Mouse (Mus musculus) olfactory bulb, adult 2 months (tissue): ENCODE results near the gene Sema4b. TPM values are rescaled to one million over a fixed set of nuclear protein-coding genes. Genes with fewer than 3 reads are reported as not detected.
A peak's percentile ranks its signal among the peaks of the same experiment; 100 is the strongest.

Source experiments
- H3K27ac ChIP-seq: fragments of 200-500 bp; 2 replicates; pipeline ENCODE4 v1.5.1; 2012; ENCODE audit warnings: low read depth, low read length; ENCODE audit not compliant: insufficient read depth
- H3K4me1 ChIP-seq: fragments of 200-500 bp; 2 replicates; pipeline ENCODE4 v1.6.1; 2012; ENCODE audit warnings: low read length; ENCODE audit not compliant: control insufficient read depth, insufficient read depth
- H3K4me3 ChIP-seq: fragments of 200-500 bp; 2 replicates; pipeline ENCODE4 v1.5.1; 2012; ENCODE audit warnings: mild to moderate bottlenecking, low read depth, low read length, moderate library complexity; ENCODE audit not compliant: insufficient read depth
- CTCF ChIP-seq: fragments of 200-500 bp; IDR thresholded peaks from 2 replicates; pipeline ENCODE4 v1.5.1; 2012; ENCODE audit warnings: low read depth, mild to moderate bottlenecking, low read length, moderate library complexity; ENCODE audit not compliant: insufficient read depth
- POLR2A ChIP-seq: fragments of 200-500 bp; IDR thresholded peaks from 2 replicates; pipeline ENCODE4 v1.6.1; 2012; ENCODE audit warnings: mild to moderate bottlenecking, low read depth, low read length, moderate library complexity; ENCODE audit not compliant: insufficient read depth
- WGBS: fragments of 180-500 bp; shearing (Covaris S2); methylation state at CpG from one replicate; pipeline ENCODE4 v1.1.7; 2018; 5-methylcytosine and 5-hydroxymethylcytosine counted together
- polyA plus RNA-seq: library from polyadenylated mRNA; stranded (reverse); fragments of >200 nt; gene quantifications from 2 replicates; pipeline ENCODE4 v1.2.4, GENCODE M21; 2012; ENCODE audit warnings: low replicate concordance; ENCODE audit not compliant: missing spikeins, insufficient read depth, insufficient read length

The Sema4b gene
- polyA plus RNA-seq, 1 experiment = not detected

DNA sequence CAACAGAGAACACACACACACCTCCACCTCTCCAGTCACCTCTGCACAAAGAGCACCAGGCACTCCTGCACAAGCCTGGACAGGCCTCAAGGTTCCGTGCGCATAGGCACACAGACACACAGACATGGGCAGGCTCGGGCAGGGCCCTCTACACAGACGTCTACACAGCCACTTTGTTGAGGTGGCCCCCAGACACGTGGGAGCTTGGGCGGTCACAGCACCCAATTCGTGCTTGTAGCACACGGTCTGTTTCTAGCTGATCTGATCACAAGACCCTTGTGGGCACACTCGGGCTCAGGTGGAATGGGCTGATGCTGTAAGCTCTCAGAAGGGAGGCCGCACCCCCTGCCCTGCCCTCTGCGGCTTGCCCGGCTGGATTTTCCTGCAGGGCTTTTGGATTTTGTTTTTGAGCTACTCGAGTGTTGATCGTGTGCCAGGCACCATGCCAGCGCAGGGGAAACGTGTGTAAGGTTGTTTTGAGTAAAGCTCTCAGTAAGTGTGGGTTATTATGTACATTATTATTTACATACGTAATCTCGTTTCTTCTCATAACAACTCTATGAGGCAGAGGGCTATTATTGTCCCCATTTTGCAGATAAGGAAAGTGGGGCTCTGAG is 21.5 kb downstream of the Sema4b start:
- peaks cover 46% of the 10 kb centered on the region for H3K4me1 ChIP-seq
- H3K27ac ChIP-seq = no peak overlapping the region
- no peak overlapping the region for H3K4me3 ChIP-seq
- 57% methylated on average over 18 of the region's 18 CpGs for WGBS
- TF ChIP-seq POLR2A (no peak), CTCF (no peak)

GRCm38 (mm10) chr7:80208738-80209430 is 22.2 kb downstream of the Sema4b start:
- H3K4me3 ChIP-seq = no peak overlapping the region
- 53% methylated on average over 10 of the region's 10 CpGs for WGBS
- no peak overlapping the region for H3K27ac ChIP-seq
- TF ChIP-seq POLR2A = no peak
- no peak for TF ChIP-seq CTCF
- peaks cover 40% of the 10 kb centered on the region for H3K4me1 ChIP-seq

- no peak for TF ChIP-seq POLR2A
- no peak for TF ChIP-seq CTCF
- no peak overlapping the region for H3K27ac ChIP-seq
- H3K4me3 ChIP-seq = no peak overlapping the region
- peaks cover 40% of the 10 kb centered on the region for H3K4me1 ChIP-seq
- 79% methylated on average over 6 of the region's 6 CpGs for WGBS
Measured at GRCm38 (mm10) chr7:80209669-80210068, 23.0 kb downstream of the Sema4b start.

DNA sequence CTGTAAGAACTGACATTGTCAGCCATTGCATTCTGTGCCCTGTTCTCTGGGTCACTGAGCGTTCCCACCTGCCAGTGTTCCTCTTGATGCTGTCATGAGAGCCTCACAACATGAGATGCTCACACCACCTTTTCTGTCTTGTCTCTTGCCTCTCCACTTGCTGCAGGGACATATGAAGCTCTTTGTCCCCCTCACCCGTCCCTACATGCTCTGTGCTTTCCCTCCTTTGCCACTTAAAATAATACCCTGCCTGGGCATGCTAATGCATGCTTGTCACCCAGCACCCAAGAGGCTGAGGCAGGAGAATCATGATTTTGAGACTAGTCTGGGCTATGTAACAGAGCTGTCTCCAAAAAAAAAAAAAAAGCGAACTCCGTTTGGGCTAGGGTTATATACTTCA is 24.3 kb downstream of the Sema4b start:
- WGBS = 73% methylated on average over 4 of the region's 4 CpGs

GRCm38 (mm10) chr7:80213604-80214003 is 27.0 kb downstream of the Sema4b start:
- 81% methylated on average over 7 of the region's 7 CpGs for WGBS
- TF ChIP-seq CTCF (no peak), POLR2A (no peak)
- H3K4me1 ChIP-seq = peaks cover 20% of the 10 kb centered on the region
- H3K4me3 ChIP-seq = no peak overlapping the region
- H3K27ac ChIP-seq = no peak overlapping the region

More for the DNA sequence above, 24.3 kb downstream of the Sema4b start:
- TF ChIP-seq CTCF (no peak), POLR2A (no peak)
- Histone ChIP-seq H3K4me3 (no peak overlapping the region), H3K27ac (no peak overlapping the region), H3K4me1 (peaks cover 38% of the 10 kb centered on the region)

GRCm38 (mm10) chr7:80214459-80214858 is 27.8 kb downstream of the Sema4b start:
- peaks cover 13% of the 10 kb centered on the region for H3K4me1 ChIP-seq
- H3K27ac ChIP-seq = no peak overlapping the region
- no peak for TF ChIP-seq POLR2A
- TF ChIP-seq CTCF = no peak
- H3K4me3 ChIP-seq = no peak overlapping the region
- 78% methylated on average over 8 of the region's 8 CpGs for WGBS

- 34% methylated on average over 4 of the region's 4 CpGs for WGBS
- no peak overlapping the region for H3K4me3 ChIP-seq
- H3K27ac ChIP-seq = no peak overlapping the region
- no peak for TF ChIP-seq POLR2A
- TF ChIP-seq CTCF = peak; percentile 66
- H3K4me1 ChIP-seq = peaks cover 10% of the 10 kb centered on the region
Measured at GRCm38 (mm10) chr7:80215398-80215797, 28.8 kb downstream of the Sema4b start.

GRCm38 (mm10) chr7:80216566-80216965 is 29.9 kb downstream of the Sema4b start:
- no peak overlapping the region for H3K4me3 ChIP-seq
- 0 out of 2 replicates have a peak, but pooled peaks cover 7% of the 10 kb centered on the region for H3K4me1 ChIP-seq
- TF ChIP-seq POLR2A = no peak
- 32% methylated on average over 8 of the region's 8 CpGs for WGBS
- peak overlapping the region; percentile 50; the same call in 1 of the 2 replicates for H3K27ac ChIP-seq

DNA sequence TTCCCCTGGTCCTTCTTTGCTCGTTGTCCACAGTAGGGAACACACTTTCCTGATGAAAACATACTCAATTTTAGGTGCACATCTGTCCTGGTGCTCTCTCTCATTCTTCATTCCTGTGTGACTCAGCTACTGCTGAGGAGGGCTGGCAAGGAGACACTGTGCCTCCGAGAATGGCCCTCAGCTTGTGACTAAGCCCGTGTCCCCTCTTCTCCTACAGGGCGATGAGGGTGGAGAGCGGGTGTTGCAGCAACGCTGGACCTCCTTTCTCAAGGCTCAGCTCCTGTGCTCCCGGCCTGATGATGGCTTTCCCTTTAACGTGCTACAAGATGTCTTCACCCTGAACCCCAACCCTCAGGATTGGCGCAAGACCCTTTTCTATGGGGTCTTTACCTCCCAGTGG is 32.0 kb downstream of the Sema4b start:
- Histone ChIP-seq H3K27ac (no peak overlapping the region), H3K4me1 (peaks cover 7% of the 10 kb centered on the region; the same call in 1 of the 2 replicates), H3K4me3 (no peak overlapping the region)
- 70% methylated on average over 9 of the region's 9 CpGs for WGBS
- no peak for TF ChIP-seq CTCF
- TF ChIP-seq POLR2A = no peak
